In genomic region chr7:25811716-25812115, GRCm38 (mm10) we compare ENCODE assay signal across 21 mouse cellular contexts. TPM values are rescaled to one million over a fixed set of nuclear protein-coding genes. Genes with fewer than 3 reads are reported as not detected.
DNase-seq lines count a peak whose midpoint lies in the region; ATAC-seq lines count a peak whose summit lies in the region.
"Had no signal": no experiment of that assay in that cellular context is flagged by ENCODE, and none has a peak within 500 bp of the region (broad histone marks: within the 10 kb centered on the region; RNA-seq: fewer than 3 reads in every experiment).

No protein-coding gene starts in this region.

- H3K9ac ChIP-seq in midbrain, embryonic 11.5 days (ENCODE audit: low read length) = no peak overlapping the region
- H3K9ac ChIP-seq in midbrain, embryonic 16.5 days (ENCODE audit: low read depth, low read length) = no peak overlapping the region
- H3K9ac ChIP-seq: embryonic facial prominence, embryonic 12.5 days; forebrain, embryonic 13.5 days; forebrain, embryonic 15.5 days; forebrain, postnatal 0 days had no signal

- no peaks in the 10 kb centered on the region for H3K9me3 ChIP-seq in midbrain, embryonic 11.5 days (ENCODE audit: control insufficient read depth, low read length)
- no peaks in the 10 kb centered on the region for H3K9me3 ChIP-seq in midbrain, embryonic 16.5 days (replicated peaks; ENCODE audit: control insufficient read depth, low read length, poor library complexity, severe bottlenecking)
- H3K9me3 ChIP-seq: embryonic facial prominence, embryonic 10.5 days; embryonic facial prominence, embryonic 12.5 days; forebrain, embryonic 13.5 days; forebrain, embryonic 15.5 days; G1E had no signal

- H3K27ac ChIP-seq in midbrain, embryonic 11.5 days (ENCODE audit: low read depth, low read length) = no peak overlapping the region
- no peak overlapping the region for H3K27ac ChIP-seq in midbrain, embryonic 16.5 days (ENCODE audit: low read length)
- H3K27ac ChIP-seq: embryonic facial prominence, embryonic 10.5 days; embryonic facial prominence, embryonic 12.5 days; forebrain, embryonic 13.5 days; forebrain, embryonic 15.5 days had no signal

- no peak overlapping the region for H3K4me2 ChIP-seq in midbrain, embryonic 11.5 days
- no peak overlapping the region for H3K4me2 ChIP-seq in midbrain, embryonic 16.5 days (ENCODE audit: low read length)
- H3K4me2 ChIP-seq: embryonic facial prominence, embryonic 12.5 days; forebrain, embryonic 13.5 days; forebrain, embryonic 15.5 days had no signal

- peak; percentile 68 for DNase-seq in midbrain, embryonic 11.5 days (ENCODE audit: low spot score, missing footprints)
- DNase-seq in retina, embryonic 14.5 days (ENCODE audit: low spot score) = peak; percentile 31
- peak; percentile 67 for DNase-seq in retina, postnatal 7 days (ENCODE audit: low read depth, low spot score)
- DNase-seq in cerebellum, adult 18-20 months = no peak
- no peak for DNase-seq in frontal cortex, postnatal 10 days (ENCODE audit: low spot score in 2 of 2)
- DNase-seq: adrenal gland, adult 2 months; adrenal gland, postnatal 10 days; adrenal gland, postnatal 25 days; B cell, adult 2 months; cerebellum, adult 11 months; cerebellum, adult 2 months; cerebellum, adult 9-11 months; cerebellum, postnatal 14 days; forebrain, postnatal 0 days had no signal

- peaks cover 10% of the 10 kb centered on the region for H3K27me3 ChIP-seq in midbrain, embryonic 11.5 days (ENCODE audit: control insufficient read depth, insufficient read depth, low read length)
- H3K27me3 ChIP-seq in midbrain, embryonic 16.5 days (ENCODE audit: control insufficient read depth, insufficient read depth, low read depth, low read length) = peaks cover 5% of the 10 kb centered on the region

- 71% methylated on average over 2 of the region's 2 CpGs for WGBS in midbrain, embryonic 11.5 days
- WGBS in midbrain, embryonic 16.5 days = 77% methylated on average over 2 of the region's 2 CpGs

- no peak overlapping the region for H3K4me3 ChIP-seq in midbrain, embryonic 11.5 days (ENCODE audit: low read depth, low read length)
- H3K4me3 ChIP-seq in midbrain, embryonic 16.5 days (ENCODE audit: low read depth, low read length) = no peak overlapping the region
- H3K4me3 ChIP-seq: embryonic facial prominence, embryonic 10.5 days; embryonic facial prominence, embryonic 12.5 days; forebrain, embryonic 13.5 days; forebrain, embryonic 15.5 days had no signal

- no peaks in the 10 kb centered on the region for H3K36me3 ChIP-seq in midbrain, embryonic 11.5 days (ENCODE audit: control insufficient read depth, insufficient read depth, low read length)
- H3K36me3 ChIP-seq in midbrain, embryonic 16.5 days (ENCODE audit: control insufficient read depth, insufficient read depth, low read length) = no peaks in the 10 kb centered on the region
- H3K36me3 ChIP-seq: embryonic facial prominence, embryonic 10.5 days; embryonic facial prominence, embryonic 12.5 days; forebrain, embryonic 15.5 days; G1E had no signal

- H3K4me1 ChIP-seq in midbrain, embryonic 11.5 days (ENCODE audit: control insufficient read depth, insufficient read depth, low read length) = 0 out of 2 replicates have a peak, but pooled peaks cover 4% of the 10 kb centered on the region
- peaks cover 6% of the 10 kb centered on the region for H3K4me1 ChIP-seq in midbrain, embryonic 16.5 days (ENCODE audit: control insufficient read depth, insufficient read depth, low read length)

- ATAC-seq in midbrain, embryonic 11.5 days (ENCODE audit: low FRiP score) = no peak
- ATAC-seq in midbrain, embryonic 16.5 days = no peak
- ATAC-seq: CD4-positive, CD25-positive, alpha-beta regulatory T cell, adult 4 months; forebrain, embryonic 13.5 days; forebrain, embryonic 15.5 days; forebrain, postnatal 0 days had no signal

RNA-seq across cellular contexts. Expression of gene Cyp2s1, which starts 5.0 kb away (rescaled TPM):
- 0.10 TPM in 1 of 2 replicates, not detected in the other for polyA plus RNA-seq in midbrain, embryonic 11.5 days (2014; fragmentation: Nextera tagmentation; extraction: Ambion mirVana)
- polyA plus RNA-seq in midbrain, embryonic 16.5 days (2015; fragmentation: Nextera tagmentation; extraction: Ambion mirVana) = 2.8 and 3.2 TPM in 2 replicates
- polyA plus RNA-seq: G1E had no signal

RNA-seq across cellular contexts. Expression of gene Axl, which starts 23.2 kb away (rescaled TPM):
- 17.4 and 21.8 TPM in 2 replicates for polyA plus RNA-seq in midbrain, embryonic 11.5 days (2014; fragmentation: Nextera tagmentation; extraction: Ambion mirVana)
- 14.9 and 17.1 TPM in 2 replicates for polyA plus RNA-seq in midbrain, embryonic 16.5 days (2015; fragmentation: Nextera tagmentation; extraction: Ambion mirVana)
- polyA plus RNA-seq: G1E had no signal

RNA-seq across cellular contexts. Expression of gene Hnrnpul1, which starts 57.2 kb away (rescaled TPM):
- polyA plus RNA-seq in midbrain, embryonic 11.5 days (2014; fragmentation: Nextera tagmentation; extraction: Ambion mirVana) = 69.2 and 74.2 TPM in 2 replicates
- 38.3 and 41.1 TPM in 2 replicates for polyA plus RNA-seq in midbrain, embryonic 16.5 days (2015; fragmentation: Nextera tagmentation; extraction: Ambion mirVana)

Comparison
In these comparisons a context has a peak if more than half of its experiments do, and no peak if none do; other contexts are left out.
1. DNase-seq: peak in midbrain, embryonic 11.5 days (single experiment), retina, embryonic 14.5 days (single experiment) and retina, postnatal 7 days (single experiment); none in cerebellum, adult 18-20 months (0 of 2) and frontal cortex, postnatal 10 days (0 of 2).